Mouse (Mus musculus) forebrain, embryonic 10.5 days (tissue): ENCODE data around the gene Tle3. TPM values are rescaled to one million over a fixed set of nuclear protein-coding genes. Genes with fewer than 3 reads are reported as not detected.

Experiments
- DNase-seq: peaks from one replicate; pipeline ENCODE4 v3.0.0-alpha.2; 2017; ENCODE audit warnings: low spot score; ENCODE audit errors: extremely low spot score
- H3K27ac ChIP-seq: fragments of 300-500 bp; sonication (generic); 2 replicates; pipeline ENCODE4 v1.5.1; 2016; ENCODE audit warnings: mild to moderate bottlenecking
- H3K27me3 ChIP-seq: fragments of 300-500 bp; sonication (generic); 2 replicates; pipeline ENCODE4 v1.6.1; 2016; ENCODE audit warnings: mild to moderate bottlenecking; ENCODE audit not compliant: poor library complexity, severe bottlenecking
- H3K36me3 ChIP-seq: fragments of 300-500 bp; sonication (generic); replicated peaks from 2 replicates; pipeline ENCODE4 v1.6.1; 2016; ENCODE audit warnings: mild to moderate bottlenecking, moderate library complexity
- H3K4me1 ChIP-seq: fragments of 300-500 bp; sonication (generic); 2 replicates; pipeline ENCODE4 v1.6.1; 2016
- H3K4me3 ChIP-seq: fragments of 300-500 bp; sonication (generic); 2 replicates; pipeline ENCODE4 v1.5.1; 2016; ENCODE audit warnings: mild to moderate bottlenecking, moderate library complexity
- H3K9me3 ChIP-seq: fragments of 300-500 bp; sonication (generic); 2 replicates; pipeline ENCODE4 v1.6.1; 2016; ENCODE audit warnings: mild to moderate bottlenecking, moderate library complexity
- WGBS: fragments of 180-500 bp; shearing (Covaris S2); methylation state at CpG from one replicate; pipeline ENCODE4 v1.1.7; 2016; 5-methylcytosine and 5-hydroxymethylcytosine counted together
- polyA plus RNA-seq: library from polyadenylated mRNA; unstranded; fragments of >200 nt; fragmentation: Nextera tagmentation; extraction: Ambion mirVana; gene quantifications from 2 replicates; pipeline ENCODE4 v1.2.1, GENCODE M21; 2016

The Tle3 gene
- polyA plus RNA-seq, 1 experiment from 2014 or later: 43.4 TPM

DNA sequence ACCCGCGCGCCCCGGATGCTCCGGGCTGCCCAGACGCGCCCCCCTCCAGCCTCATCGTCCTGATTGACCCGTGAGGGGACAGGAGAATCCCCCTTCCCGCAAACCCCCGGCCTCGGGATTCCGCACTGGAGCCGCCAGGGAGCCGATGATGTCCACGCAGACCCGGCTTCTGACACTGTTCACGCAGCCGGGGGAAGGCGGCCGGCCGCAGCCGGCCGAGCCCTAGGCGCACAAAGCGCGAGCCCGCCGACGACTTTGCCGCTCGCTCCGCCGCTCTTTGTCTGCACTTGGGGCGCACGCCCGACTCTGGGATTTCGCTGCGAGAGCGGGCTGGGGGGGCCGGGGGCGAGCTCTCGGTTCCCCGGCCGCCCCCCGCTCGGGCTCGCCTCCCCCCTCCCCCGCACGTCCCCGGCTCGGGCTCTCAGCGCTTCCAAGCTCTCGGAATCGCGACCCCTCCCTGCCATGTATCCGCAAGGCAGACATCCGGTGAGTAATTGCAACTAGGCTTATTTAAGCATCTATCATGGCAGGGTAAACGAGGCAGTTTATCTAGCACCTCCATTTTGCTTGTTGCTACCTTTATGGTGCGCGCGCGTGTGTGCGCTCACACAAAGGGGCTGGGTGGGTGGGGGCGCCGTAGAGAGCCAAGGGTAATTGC, 939 bp downstream of the Tle3 start:
- Histone ChIP-seq H3K4me1 (peaks cover 84% of the 10 kb centered on the region), H3K4me3 (peak overlapping the region; percentile 98), H3K9me3 (no peaks in the 10 kb centered on the region), H3K27me3 (peaks cover 2% of the 10 kb centered on the region), H3K27ac (peak overlapping the region; percentile 100), H3K36me3 (peaks cover 37% of the 10 kb centered on the region)
- peak; percentile 77 for DNase-seq
- under 1% methylated on average over 63 of the region's 66 CpGs for WGBS

DNA sequence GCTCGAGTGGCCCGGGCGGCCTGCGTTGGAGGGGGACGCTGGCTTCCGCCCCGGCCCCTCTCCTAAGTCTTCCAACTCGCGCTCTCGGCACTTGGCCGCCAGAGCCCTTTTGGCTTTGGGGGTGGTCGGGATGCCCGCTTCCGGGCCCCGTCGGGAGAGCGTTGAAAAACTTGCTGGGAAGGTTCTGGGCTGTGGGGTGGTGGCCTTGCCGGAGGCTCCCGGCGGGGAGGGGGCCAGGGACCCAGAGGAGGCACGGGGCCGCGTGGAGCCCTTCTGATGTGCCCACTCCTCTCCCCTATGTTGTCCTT, 1.4 kb downstream of the Tle3 start:
- H3K27me3 ChIP-seq: no peaks in the 10 kb centered on the region
- DNase-seq: peak; percentile 79
- H3K27ac ChIP-seq: peak overlapping the region; percentile 100
- H3K4me1 ChIP-seq: peaks cover 85% of the 10 kb centered on the region
- peaks cover 42% of the 10 kb centered on the region for H3K36me3 ChIP-seq
- H3K9me3 ChIP-seq: no peaks in the 10 kb centered on the region
- peak overlapping the region; percentile 98 for H3K4me3 ChIP-seq
- under 1% methylated on average over 23 of the region's 23 CpGs for WGBS

DNA sequence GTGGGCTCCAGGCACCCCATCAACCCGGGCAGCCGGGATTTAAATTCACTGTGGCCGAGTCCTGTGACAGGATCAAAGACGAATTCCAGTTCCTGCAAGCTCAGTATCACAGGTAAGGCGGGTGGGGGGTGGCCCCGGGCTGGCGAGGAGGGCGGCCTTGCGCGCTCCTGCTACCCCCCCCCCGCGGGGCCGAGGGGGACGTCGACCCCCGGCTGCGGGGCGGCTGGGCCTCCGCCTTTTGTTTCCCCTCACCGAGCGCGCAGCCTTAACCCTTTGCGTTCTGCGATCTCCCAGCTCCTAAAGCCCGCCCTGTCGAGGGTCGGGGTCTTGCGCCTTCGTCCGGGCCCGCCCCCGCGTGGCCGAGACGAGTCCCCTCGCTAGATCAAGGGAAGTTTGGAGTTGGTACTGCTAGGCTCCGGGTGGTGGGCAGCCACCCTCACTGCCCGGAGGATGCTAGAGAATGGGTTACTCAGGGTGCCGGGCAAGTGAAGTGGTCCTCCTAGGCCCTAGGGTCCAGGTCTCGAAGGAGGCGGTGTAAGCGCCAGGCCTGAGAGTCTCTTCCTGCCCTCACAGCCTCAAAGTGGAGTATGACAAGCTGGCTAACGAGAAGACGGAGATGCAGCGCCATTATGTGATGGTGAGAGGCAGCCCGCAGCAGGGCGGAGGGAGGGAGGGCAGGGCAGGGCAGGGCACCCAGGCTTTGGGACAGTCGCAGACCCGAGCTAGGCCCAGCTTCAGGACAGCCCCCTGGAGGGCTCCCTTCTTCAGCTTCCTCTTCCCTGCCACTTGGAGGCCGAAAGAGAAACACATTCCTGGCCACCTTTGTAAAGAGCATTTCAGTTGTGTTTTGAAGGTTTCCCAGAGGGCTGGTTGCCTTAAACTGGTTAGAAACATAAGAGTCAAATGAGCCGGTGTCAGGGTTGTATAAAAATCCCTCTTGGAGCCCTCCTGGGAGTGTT, 2.1 kb downstream of the Tle3 start:
- H3K4me3 ChIP-seq: peak overlapping the region; percentile 98
- peaks cover 5% of the 10 kb centered on the region for H3K27me3 ChIP-seq
- DNase-seq: peak; percentile 80
- H3K36me3 ChIP-seq: peaks cover 48% of the 10 kb centered on the region
- WGBS: under 1% methylated on average over 47 of the region's 51 CpGs
- H3K9me3 ChIP-seq: no peaks in the 10 kb centered on the region
- H3K4me1 ChIP-seq: peaks cover 85% of the 10 kb centered on the region
- H3K27ac ChIP-seq: peak overlapping the region; percentile 100

DNA sequence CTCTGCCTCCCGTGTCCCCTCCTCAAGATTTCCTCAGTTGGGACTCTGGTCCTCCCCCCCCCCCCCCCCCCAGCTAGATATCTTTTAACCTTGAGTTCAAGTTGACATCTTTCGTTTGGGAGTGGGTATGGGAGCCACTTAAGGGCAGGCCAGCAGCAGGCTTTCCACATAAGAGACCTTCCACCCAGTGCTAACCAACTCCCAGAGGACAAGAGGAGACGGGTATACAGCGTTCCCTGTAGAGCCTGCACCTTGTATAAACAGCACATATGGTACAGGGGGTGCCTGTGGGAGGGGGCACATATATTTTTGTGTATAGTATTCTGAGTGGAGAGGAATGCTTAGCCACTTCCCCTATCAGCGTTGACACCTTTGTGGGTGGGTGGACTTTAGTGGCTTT, 2.8 kb downstream of the Tle3 start:
- 18% methylated on average over 5 of the region's 5 CpGs for WGBS
- peaks cover 85% of the 10 kb centered on the region for H3K4me1 ChIP-seq
- H3K27ac ChIP-seq: peak overlapping the region; percentile 100
- peak overlapping the region; percentile 98 for H3K4me3 ChIP-seq
- H3K9me3 ChIP-seq: no peaks in the 10 kb centered on the region
- H3K27me3 ChIP-seq: peaks cover 10% of the 10 kb centered on the region
- H3K36me3 ChIP-seq: peaks cover 56% of the 10 kb centered on the region
- DNase-seq: no peak

DNA sequence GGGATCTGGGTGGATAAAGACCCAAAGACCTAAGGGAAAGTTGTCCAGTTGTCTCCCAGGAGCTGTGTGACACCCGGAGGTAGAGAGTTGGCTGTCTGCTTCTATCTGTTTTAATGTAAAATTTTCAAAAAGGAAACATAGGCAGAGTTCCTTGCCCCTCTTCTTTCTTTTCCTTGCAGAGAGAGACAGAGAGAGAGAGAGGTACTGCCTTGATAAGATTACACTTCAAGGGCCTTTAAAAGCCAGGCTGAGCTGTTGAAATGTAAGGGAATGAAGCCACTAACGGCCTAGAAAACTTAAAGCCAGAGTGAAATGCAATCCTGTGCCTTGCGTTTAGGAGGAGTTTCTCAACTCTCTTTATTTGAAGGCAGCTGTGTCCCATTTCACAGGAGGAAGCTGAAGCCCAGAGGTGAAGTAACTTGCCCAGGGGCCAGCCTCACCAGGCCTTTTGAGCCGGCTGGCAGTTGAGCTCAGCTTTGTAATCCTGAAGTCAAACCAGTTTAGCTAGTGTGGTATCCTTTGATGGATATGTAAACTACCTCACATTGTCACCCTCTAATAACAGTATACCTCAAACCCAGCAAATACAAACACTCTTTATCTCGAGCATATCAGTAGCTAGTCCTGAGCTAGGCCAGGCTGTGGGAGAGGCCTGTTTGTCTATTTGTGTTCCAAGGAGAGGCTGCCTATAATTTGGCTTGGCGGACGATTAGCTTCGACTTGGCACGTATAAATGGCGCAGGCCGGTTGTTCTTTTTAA, 3.8 kb downstream of the Tle3 start:
- DNase-seq: no peak
- no peak overlapping the region for H3K27ac ChIP-seq
- H3K36me3 ChIP-seq: peaks cover 66% of the 10 kb centered on the region
- H3K4me3 ChIP-seq: peak overlapping the region; percentile 98
- H3K27me3 ChIP-seq: peaks cover 13% of the 10 kb centered on the region
- 58% methylated on average over 11 of the region's 11 CpGs for WGBS
- peaks cover 91% of the 10 kb centered on the region for H3K4me1 ChIP-seq
- no peaks in the 10 kb centered on the region for H3K9me3 ChIP-seq

DNA sequence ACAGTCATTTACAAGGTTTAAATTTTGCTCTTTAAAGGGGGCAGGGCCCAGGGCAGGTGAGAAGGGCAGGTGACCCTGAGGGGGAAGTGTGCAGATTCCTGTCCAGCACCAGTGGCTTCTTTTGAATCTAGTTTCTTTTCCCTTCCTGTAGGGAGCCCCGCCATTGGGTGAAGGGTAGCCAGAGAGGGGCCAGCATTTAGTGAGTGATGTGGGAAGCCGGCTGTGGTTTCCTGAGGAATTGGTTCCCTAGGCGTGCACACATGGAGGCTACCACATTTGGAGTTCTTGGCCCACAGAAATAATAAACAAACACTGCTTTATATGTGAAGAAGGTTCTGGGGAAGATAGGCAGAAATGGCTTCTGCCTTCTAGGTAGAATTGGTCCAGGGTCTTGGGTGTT, 4.5 kb downstream of the Tle3 start:
- Histone ChIP-seq H3K9me3 (no peaks in the 10 kb centered on the region), H3K4me3 (peak overlapping the region; percentile 98), H3K27me3 (peaks cover 19% of the 10 kb centered on the region), H3K27ac (no peak overlapping the region), H3K4me1 (peaks cover 91% of the 10 kb centered on the region), H3K36me3 (peaks cover 72% of the 10 kb centered on the region)
- WGBS: 66% methylated on average over 3 of the region's 3 CpGs
- DNase-seq: no peak

DNA sequence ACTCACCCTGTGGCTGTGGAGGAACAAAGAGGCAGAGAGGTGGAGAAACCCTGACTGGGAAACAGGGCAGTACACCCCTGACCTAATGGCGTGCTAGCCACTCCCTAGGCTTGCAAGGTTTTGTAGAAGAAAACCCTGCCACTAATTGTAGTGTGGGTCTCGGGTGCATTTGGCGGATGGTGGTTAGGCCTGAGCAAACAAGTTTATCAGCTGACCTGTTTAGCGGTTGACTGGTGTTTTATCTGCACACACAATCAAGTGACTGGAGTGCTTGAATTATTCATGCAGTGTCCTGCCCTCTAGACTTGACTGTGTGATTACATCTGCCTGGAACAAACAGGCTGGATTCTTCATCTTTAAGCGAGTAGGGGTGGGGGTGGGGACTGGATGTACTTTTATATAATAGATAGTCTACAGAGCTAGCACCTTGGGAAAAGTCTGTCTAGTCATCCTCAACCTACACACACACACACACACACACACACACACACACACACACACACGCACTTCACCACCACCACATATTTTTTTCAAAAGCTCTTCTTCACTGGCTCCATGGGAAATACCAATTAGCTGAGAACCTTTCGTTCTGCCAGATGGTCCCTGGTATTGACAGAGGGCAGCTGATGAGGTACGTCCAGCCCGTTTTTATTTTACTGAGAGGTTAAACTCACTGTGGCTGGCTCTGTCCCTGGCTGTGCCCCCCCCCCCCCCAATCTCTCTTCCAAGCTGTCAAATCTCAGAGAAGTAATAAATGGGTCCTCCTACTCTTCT, 5.7 kb downstream of the Tle3 start:
- 22% methylated on average over 9 of the region's 9 CpGs for WGBS
- DNase-seq: no peak
- no peaks in the 10 kb centered on the region for H3K9me3 ChIP-seq
- peaks cover 32% of the 10 kb centered on the region for H3K27me3 ChIP-seq
- peak overlapping the region; percentile 78 for H3K27ac ChIP-seq
- peaks cover 94% of the 10 kb centered on the region for H3K4me1 ChIP-seq
- H3K4me3 ChIP-seq: peak overlapping the region; percentile 98
- peaks cover 85% of the 10 kb centered on the region for H3K36me3 ChIP-seq

DNA sequence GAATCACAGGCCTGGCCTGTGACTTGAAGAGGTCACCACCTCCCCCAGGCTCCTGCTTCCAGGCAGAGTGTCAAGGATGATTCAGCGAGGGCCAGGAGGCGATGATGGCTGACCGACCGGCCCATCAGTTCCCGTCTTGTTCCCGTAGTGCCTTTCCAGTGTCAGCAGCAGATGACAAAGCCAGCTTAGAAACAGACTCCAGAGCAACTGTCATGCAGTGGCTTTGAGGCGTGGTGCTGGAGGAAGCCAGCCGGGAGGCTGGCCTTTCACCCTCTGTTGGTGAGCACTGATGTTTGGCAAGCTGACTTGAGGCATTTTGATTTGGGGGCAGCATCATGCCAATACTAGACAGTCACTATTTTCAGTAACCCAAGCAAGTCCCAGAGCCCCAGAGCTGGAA, 6.3 kb downstream of the Tle3 start:
- H3K36me3 ChIP-seq: peaks cover 91% of the 10 kb centered on the region

DNA sequence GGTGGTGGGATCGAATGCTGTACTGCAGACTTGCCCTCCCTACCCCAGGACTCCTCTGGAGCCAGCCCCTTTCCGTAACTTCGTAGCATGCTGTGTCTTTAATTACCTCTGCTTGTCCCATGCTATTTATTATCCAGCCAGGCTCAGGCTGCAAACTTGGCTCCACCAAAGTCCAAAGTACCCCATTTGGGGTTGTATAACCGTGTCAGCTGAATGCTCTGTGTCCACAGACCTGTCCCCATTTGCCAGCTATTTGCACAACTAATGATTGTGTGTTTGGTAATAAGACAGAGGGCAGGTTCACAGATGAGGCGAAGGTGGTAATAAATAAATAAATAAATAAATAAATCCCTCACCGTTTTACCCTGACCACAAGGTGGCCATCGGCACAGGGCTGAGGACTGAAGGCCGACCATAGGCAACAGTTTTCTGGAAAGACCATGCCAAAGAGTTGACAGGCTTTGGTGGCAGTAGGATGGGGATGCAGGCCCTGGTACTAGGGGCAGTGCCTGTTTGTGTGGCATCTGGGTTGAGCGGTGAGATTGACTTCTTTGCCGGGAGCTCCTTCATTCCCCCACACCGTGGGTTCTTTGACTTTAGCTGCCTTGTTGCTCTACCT, 7.0 kb downstream of the Tle3 start:
- H3K36me3 ChIP-seq: peaks cover 97% of the 10 kb centered on the region

More for the DNA sequence above, 6.3 kb downstream of the Tle3 start:
- peak overlapping the region; percentile 78 for H3K27ac ChIP-seq
- 43% methylated on average over 8 of the region's 8 CpGs for WGBS
- DNase-seq: no peak
- peak overlapping the region; percentile 98; the same call in 1 of the 2 replicates for H3K4me3 ChIP-seq
- peaks cover 100% of the 10 kb centered on the region for H3K4me1 ChIP-seq
- H3K27me3 ChIP-seq: peaks cover 38% of the 10 kb centered on the region
- H3K9me3 ChIP-seq: no peaks in the 10 kb centered on the region

DNA sequence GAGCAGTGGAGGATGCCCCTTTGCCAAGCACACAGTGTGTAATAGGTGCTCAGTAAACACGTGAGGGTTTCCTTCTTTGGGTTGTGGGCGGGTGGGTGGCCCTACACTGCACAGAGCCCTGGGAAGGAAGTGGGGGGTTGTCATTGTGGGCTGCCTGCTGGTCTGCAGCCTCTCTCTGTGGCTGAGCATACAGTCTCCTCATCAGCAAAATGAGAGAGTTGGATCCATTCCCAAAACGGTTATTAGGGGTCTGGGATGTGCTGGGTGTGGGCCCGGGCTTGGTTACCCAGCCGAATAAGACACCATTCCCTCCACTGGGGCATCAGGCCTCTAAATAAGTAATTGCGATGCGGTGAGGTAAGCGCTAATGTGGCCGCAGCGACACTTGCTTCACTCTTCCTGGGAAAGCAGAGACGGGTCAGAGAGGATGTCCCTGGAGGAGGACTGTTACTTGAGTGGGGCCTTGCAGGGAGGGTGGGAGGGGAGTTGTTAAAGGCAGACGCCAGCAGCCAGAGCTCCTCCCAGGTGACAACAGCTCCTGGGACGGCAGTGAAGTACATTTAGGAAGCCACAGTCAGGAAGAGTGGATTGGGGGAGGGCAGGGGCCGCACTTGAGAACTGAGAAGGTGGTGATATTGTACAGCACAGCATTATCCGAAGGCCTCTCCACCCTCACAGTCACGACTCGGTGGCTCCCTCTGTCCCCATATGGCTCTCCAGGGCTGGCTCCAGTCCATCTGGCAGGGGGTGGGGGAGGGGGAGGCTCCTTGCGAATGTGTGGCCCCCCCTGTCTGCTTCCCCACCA, 8.3 kb downstream of the Tle3 start:
- no peak for DNase-seq
- Histone ChIP-seq H3K9me3 (no peaks in the 10 kb centered on the region), H3K27me3 (peaks cover 43% of the 10 kb centered on the region), H3K4me3 (peak overlapping the region; percentile 30; the same call in 1 of the 2 replicates), H3K4me1 (peaks cover 100% of the 10 kb centered on the region), H3K36me3 (peaks cover 87% of the 10 kb centered on the region), H3K27ac (peak overlapping the region; percentile 54)
- WGBS: 47% methylated on average over 18 of the region's 18 CpGs

More for the DNA sequence above, 7.0 kb downstream of the Tle3 start:
- WGBS: 73% methylated on average over 11 of the region's 11 CpGs
- H3K4me3 ChIP-seq: peak overlapping the region; percentile 98; the same call in 1 of the 2 replicates
- H3K9me3 ChIP-seq: no peaks in the 10 kb centered on the region
- peaks cover 42% of the 10 kb centered on the region for H3K27me3 ChIP-seq
- peaks cover 100% of the 10 kb centered on the region for H3K4me1 ChIP-seq
- peak overlapping the region; percentile 78; the same call in 1 of the 2 replicates for H3K27ac ChIP-seq
- no peak for DNase-seq

DNA sequence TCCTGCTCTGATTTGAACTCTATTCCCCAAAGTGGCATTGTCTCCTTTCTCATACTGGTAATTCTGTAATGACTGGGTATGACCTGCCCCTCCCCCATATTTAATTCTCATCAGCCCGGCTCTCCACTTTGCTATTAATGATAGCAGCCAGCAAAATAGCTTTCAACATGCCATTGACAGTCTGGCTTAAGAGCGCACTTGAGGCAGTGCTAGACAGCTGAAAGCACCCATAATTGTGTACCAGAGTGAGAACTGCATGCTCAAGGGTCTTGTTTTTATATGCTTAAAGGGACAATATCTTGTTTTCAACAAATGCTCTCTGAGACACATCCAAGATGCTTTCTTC, 8.9 kb downstream of the Tle3 start:
- WGBS: 69% methylated on average over 2 of the region's 2 CpGs

More for the DNA sequence above, 8.9 kb downstream of the Tle3 start:
- Histone ChIP-seq H3K9me3 (no peaks in the 10 kb centered on the region), H3K4me3 (peak overlapping the region; percentile 30; the same call in 1 of the 2 replicates), H3K36me3 (peaks cover 83% of the 10 kb centered on the region), H3K27me3 (peaks cover 43% of the 10 kb centered on the region), H3K27ac (peak overlapping the region; percentile 54), H3K4me1 (peaks cover 100% of the 10 kb centered on the region)
- no peak for DNase-seq
